Comparison of ENCODE assay signal across 19 mouse cellular contexts in the genomic region with DNA sequence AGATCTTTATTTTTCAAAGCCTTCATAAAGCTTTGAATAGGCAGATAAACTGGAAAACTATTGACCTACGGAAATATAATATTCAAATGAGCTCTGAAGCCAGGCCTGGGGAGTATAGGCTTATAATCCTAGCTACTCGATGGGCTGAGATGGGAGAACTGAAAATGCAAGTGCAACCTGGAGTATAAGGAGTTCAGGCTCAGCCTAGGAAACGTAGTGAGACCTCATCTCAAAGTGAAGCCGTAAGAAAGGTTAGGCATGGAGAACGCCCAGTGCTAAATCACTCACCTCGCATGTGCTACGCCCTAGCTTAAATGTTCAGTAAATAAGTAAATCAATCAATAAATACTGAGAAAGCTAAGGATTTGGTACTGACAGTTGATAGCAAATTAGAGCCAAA.
A peak's percentile ranks its signal among the peaks of the same experiment; 100 is the strongest.
DNase-seq lines count a peak whose midpoint lies in the region; ATAC-seq and TF ChIP-seq lines count a peak whose summit lies in the region.
"Had no signal": no experiment of that assay in that cellular context is flagged by ENCODE, and none has a peak within 500 bp of the region (broad histone marks: within the 10 kb centered on the region; RNA-seq: fewer than 3 reads in every experiment).

No protein-coding gene starts in this region.

- no peak for DNase-seq in forebrain, embryonic 11.5 days (ENCODE audit: low spot score)
- DNase-seq in midbrain, embryonic 10.5 days (ENCODE audit: low spot score) = no peak
- no peak for DNase-seq in hindbrain, embryonic 14.5 days (ENCODE audit: low spot score)
- no peak for DNase-seq in testis, postnatal 14 days (ENCODE audit: low spot score)
- no peak for DNase-seq in kidney, adult 9 months
- DNase-seq: adrenal gland, postnatal 25 days; cerebellum, adult 2 months; gastrocnemius, postnatal 25 days; heart, postnatal 14 days; kidney, postnatal 10 days; liver, embryonic 13.5 days had no signal

- TF ChIP-seq POLR2A in myocyte (IDR thresholded peaks at IDR 0.05; ENCODE audit: insufficient read length, low read depth) = no peak

- H3ac ChIP-seq in myocyte (ENCODE audit: control insufficient read depth, insufficient read length) = no peak overlapping the region

- peak overlapping the region; percentile 65; the same call in 1 of the 2 replicates for H3K27ac ChIP-seq in forebrain, embryonic 12.5 days
- no peak overlapping the region for H3K27ac ChIP-seq in forebrain, embryonic 11.5 days (ENCODE audit: low read depth, low read length)
- peak overlapping the region; percentile 79 for H3K27ac ChIP-seq in midbrain, embryonic 13.5 days
- no peak overlapping the region for H3K27ac ChIP-seq in midbrain, embryonic 10.5 days (replicated peaks)
- H3K27ac ChIP-seq in hindbrain, embryonic 14.5 days = peak overlapping the region; percentile 18; the same call in 1 of the 2 replicates
- H3K27ac ChIP-seq: heart, embryonic 10.5 days; layer of hippocampus, adult 2 months; left cerebral cortex, adult 2 months; liver, embryonic 13.5 days had no signal

- ATAC-seq in forebrain, embryonic 12.5 days (ENCODE audit: low FRiP score) = no peak
- ATAC-seq in forebrain, embryonic 11.5 days (replicated peaks; ENCODE audit: low FRiP score) = no peak
- 0 out of 2 replicates have a peak, but pooled peaks have one; percentile 14 for ATAC-seq in midbrain, embryonic 13.5 days
- no peak for ATAC-seq in hindbrain, embryonic 14.5 days (ENCODE audit: low FRiP score)
- ATAC-seq: activated CD4-positive, CD25-positive, alpha-beta regulatory T cell, adult 4 months; intestine, postnatal 0 days had no signal

- peaks cover 48% of the 10 kb centered on the region for H3K36me3 ChIP-seq in forebrain, embryonic 12.5 days (replicated peaks)
- peaks cover 17% of the 10 kb centered on the region for H3K36me3 ChIP-seq in forebrain, embryonic 11.5 days (ENCODE audit: control insufficient read depth, insufficient read depth, low read length)
- peaks cover 43% of the 10 kb centered on the region for H3K36me3 ChIP-seq in midbrain, embryonic 13.5 days
- peaks cover 47% of the 10 kb centered on the region for H3K36me3 ChIP-seq in midbrain, embryonic 10.5 days
- peaks cover 49% of the 10 kb centered on the region for H3K36me3 ChIP-seq in hindbrain, embryonic 14.5 days (replicated peaks; ENCODE audit: control insufficient read depth, insufficient read depth)
- peaks cover 39% of the 10 kb centered on the region for H3K36me3 ChIP-seq in myocyte (ENCODE audit: control insufficient read depth, insufficient read depth)
- H3K36me3 ChIP-seq: liver, embryonic 13.5 days had no signal

- H3K27me3 ChIP-seq in forebrain, embryonic 12.5 days = no peaks in the 10 kb centered on the region
- H3K27me3 ChIP-seq in forebrain, embryonic 11.5 days (ENCODE audit: control insufficient read depth, insufficient read depth, low read length) = no peaks in the 10 kb centered on the region
- H3K27me3 ChIP-seq in midbrain, embryonic 13.5 days = no peaks in the 10 kb centered on the region
- H3K27me3 ChIP-seq in midbrain, embryonic 10.5 days (ENCODE audit: low read depth, poor library complexity, severe bottlenecking) = no peaks in the 10 kb centered on the region
- H3K27me3 ChIP-seq in hindbrain, embryonic 14.5 days (ENCODE audit: control insufficient read depth, insufficient read depth, low read length) = no peaks in the 10 kb centered on the region
- H3K27me3 ChIP-seq in myocyte (ENCODE audit: control insufficient read depth, insufficient read depth, insufficient read length) = no peaks in the 10 kb centered on the region
- H3K27me3 ChIP-seq: liver, embryonic 13.5 days had no signal

- no peak overlapping the region for H3K9ac ChIP-seq in forebrain, embryonic 12.5 days
- H3K9ac ChIP-seq in forebrain, embryonic 11.5 days (ENCODE audit: low read length) = no peak overlapping the region
- no peak overlapping the region for H3K9ac ChIP-seq in midbrain, embryonic 13.5 days (replicated peaks)
- no peak overlapping the region for H3K9ac ChIP-seq in hindbrain, embryonic 14.5 days
- H3K9ac ChIP-seq: liver, embryonic 13.5 days had no signal

- no peak overlapping the region for H3K4me3 ChIP-seq in forebrain, embryonic 12.5 days (replicated peaks)
- H3K4me3 ChIP-seq in forebrain, embryonic 11.5 days (ENCODE audit: low read depth, low read length) = no peak overlapping the region
- H3K4me3 ChIP-seq in midbrain, embryonic 13.5 days (replicated peaks) = no peak overlapping the region
- H3K4me3 ChIP-seq in midbrain, embryonic 10.5 days = no peak overlapping the region
- no peak overlapping the region for H3K4me3 ChIP-seq in hindbrain, embryonic 14.5 days (replicated peaks; ENCODE audit: low read length)
- H3K4me3 ChIP-seq in myocyte = no peak overlapping the region
- H3K4me3 ChIP-seq: heart, embryonic 10.5 days; layer of hippocampus, adult 2 months; left cerebral cortex, adult 2 months; liver, embryonic 13.5 days had no signal

- 83% methylated on average over 7 of the region's 7 CpGs for WGBS in forebrain, embryonic 12.5 days
- WGBS in forebrain, embryonic 11.5 days = 92% methylated on average over 7 of the region's 7 CpGs
- WGBS in midbrain, embryonic 13.5 days = 75% methylated on average over 7 of the region's 7 CpGs
- 91% methylated on average over 7 of the region's 7 CpGs for WGBS in midbrain, embryonic 10.5 days
- WGBS in hindbrain, embryonic 14.5 days = 71% methylated on average over 7 of the region's 7 CpGs

- peaks cover 37% of the 10 kb centered on the region for H3K79me2 ChIP-seq in myocyte (ENCODE audit: control insufficient read depth, insufficient read depth)

- H3K4me1 ChIP-seq in forebrain, embryonic 12.5 days = peaks cover 55% of the 10 kb centered on the region
- peaks cover 7% of the 10 kb centered on the region; the same call in 1 of the 2 replicates for H3K4me1 ChIP-seq in forebrain, embryonic 11.5 days (replicated peaks; ENCODE audit: control insufficient read depth, insufficient read depth, low read length)
- H3K4me1 ChIP-seq in midbrain, embryonic 13.5 days (replicated peaks) = peaks cover 90% of the 10 kb centered on the region
- H3K4me1 ChIP-seq in midbrain, embryonic 10.5 days = peaks cover 58% of the 10 kb centered on the region
- peaks cover 71% of the 10 kb centered on the region for H3K4me1 ChIP-seq in hindbrain, embryonic 14.5 days (replicated peaks; ENCODE audit: control insufficient read depth, insufficient read depth, low read length)
- H3K4me1 ChIP-seq: liver, embryonic 13.5 days had no signal

- H3K4me2 ChIP-seq in forebrain, embryonic 12.5 days = no peak overlapping the region
- no peak overlapping the region for H3K4me2 ChIP-seq in forebrain, embryonic 11.5 days (ENCODE audit: low read depth, low read length, severe bottlenecking)
- H3K4me2 ChIP-seq in midbrain, embryonic 13.5 days (replicated peaks) = no peak overlapping the region
- H3K4me2 ChIP-seq in hindbrain, embryonic 14.5 days (replicated peaks) = no peak overlapping the region
- H3K4me2 ChIP-seq in myocyte (ENCODE audit: low read depth) = no peak overlapping the region
- H3K4me2 ChIP-seq: liver, embryonic 13.5 days had no signal

- H3K9me3 ChIP-seq in forebrain, embryonic 12.5 days = no peaks in the 10 kb centered on the region
- H3K9me3 ChIP-seq in forebrain, embryonic 11.5 days (ENCODE audit: control insufficient read depth, low read length) = no peaks in the 10 kb centered on the region
- no peaks in the 10 kb centered on the region for H3K9me3 ChIP-seq in midbrain, embryonic 13.5 days
- H3K9me3 ChIP-seq in midbrain, embryonic 10.5 days (replicated peaks) = no peaks in the 10 kb centered on the region
- H3K9me3 ChIP-seq in hindbrain, embryonic 14.5 days (ENCODE audit: control insufficient read depth, low read length) = no peaks in the 10 kb centered on the region
- H3K9me3 ChIP-seq: heart, embryonic 10.5 days; liver, embryonic 13.5 days had no signal

TF ChIP-seq in myocyte, 11 proteins besides CTCF, POLR2A, EP300 and RAD21:
- TF ChIP-seq POLR2AphosphoS2 (IDR thresholded peaks at IDR 0.05; ENCODE audit: insufficient read length, low read depth) (peak; percentile 60), MYOD1 (IDR thresholded peaks at IDR 0.05; ENCODE audit: control insufficient read depth in 1 of 3, insufficient read length in 2 of 3, low read depth in 2 of 3) (no peak)

Comparison
In these comparisons a context has a peak if more than half of its experiments do, and no peak if none do; other contexts are left out.
1. H3K27ac ChIP-seq: peak in forebrain, embryonic 12.5 days (single experiment), midbrain, embryonic 13.5 days (single experiment) and hindbrain, embryonic 14.5 days (single experiment); none in forebrain, embryonic 11.5 days (single experiment) and midbrain, embryonic 10.5 days (single experiment).